ENCODE assay signal across 8 mouse cellular contexts in the genomic region with DNA sequence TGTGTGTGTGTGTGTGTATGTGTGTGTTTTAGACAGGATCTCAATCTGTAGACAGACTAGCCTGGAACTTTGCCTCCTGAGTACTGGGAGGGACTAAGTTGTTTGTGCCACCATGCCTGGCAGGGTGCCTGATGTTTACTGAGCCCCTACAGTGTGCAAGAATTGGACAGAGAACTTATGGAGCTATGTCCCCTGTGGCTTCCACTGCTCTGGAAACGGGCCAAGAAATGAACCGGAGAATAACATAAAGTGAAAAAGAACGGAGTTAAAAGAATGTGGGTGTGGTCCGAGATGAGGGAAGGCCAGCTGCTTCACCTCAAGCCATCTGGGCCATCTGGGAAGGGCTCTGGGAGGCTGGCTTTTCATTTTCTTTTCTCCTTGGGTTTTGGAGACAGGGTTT. TPM values are rescaled to one million over a fixed set of nuclear protein-coding genes. Genes with fewer than 3 reads are reported as not detected.
A peak's percentile ranks its signal among the peaks of the same experiment; 100 is the strongest.
DNase-seq lines count a peak whose midpoint lies in the region; ATAC-seq and TF ChIP-seq lines count a peak whose summit lies in the region.
"Had no signal": no experiment of that assay in that cellular context is flagged by ENCODE, and none has a peak within 500 bp of the region (broad histone marks: within the 10 kb centered on the region; RNA-seq: fewer than 3 reads in every experiment).

No protein-coding gene starts in this region.

- H3K27ac ChIP-seq in layer of hippocampus, adult 2 months: peak overlapping the region; percentile 32; the same call in 1 of the 2 replicates
- H3K27ac ChIP-seq in lung, embryonic 16.5 days (ENCODE audit: low read length): peak overlapping the region; percentile 62
- no peak overlapping the region for H3K27ac ChIP-seq in left cerebral cortex, adult 2 months
- H3K27ac ChIP-seq: liver, embryonic 15.5 days had no signal

- intact Hi-C loops in left cerebral cortex, adult 2 months (cut with DNase I): no loop called here

- H3K4me1 ChIP-seq in lung, embryonic 16.5 days (replicated peaks; ENCODE audit: control insufficient read depth, insufficient read depth, low read length): peaks cover 34% of the 10 kb centered on the region

- H3K27me3 ChIP-seq in lung, embryonic 16.5 days (ENCODE audit: control insufficient read depth, insufficient read depth, low read depth, low read length): no peaks in the 10 kb centered on the region

- no peaks in the 10 kb centered on the region for H3K36me3 ChIP-seq in lung, embryonic 16.5 days (ENCODE audit: control insufficient read depth, insufficient read depth, low read length)

- peak; percentile 64 for ATAC-seq in lung, embryonic 16.5 days (ENCODE audit: low read depth)

- H3K4me2 ChIP-seq in lung, embryonic 16.5 days (ENCODE audit: low read depth, low read length): no peak overlapping the region

- 4% methylated on average over 4 of the region's 4 CpGs for WGBS in lung, embryonic 16.5 days

- DNase-seq in layer of hippocampus, adult 2 months (ENCODE audit: low spot score in 2 of 2): no peak
- no peak for DNase-seq in layer of hippocampus, adult 18-20 months (ENCODE audit: low spot score in 2 of 2)
- peak; percentile 75 for DNase-seq in NIH3T3 (ENCODE audit: low read depth)
- DNase-seq in heart, postnatal 4 days: peak; percentile 58
- DNase-seq in left cerebral cortex, adult 2 months (ENCODE audit: extremely low spot score in 1 of 2, low spot score in 2 of 2): no peak
- DNase-seq in frontal cortex, postnatal 36 days (ENCODE audit: low spot score in 2 of 2): no peak

- H3K4me3 ChIP-seq in layer of hippocampus, adult 2 months: no peak overlapping the region
- H3K4me3 ChIP-seq in lung, embryonic 16.5 days (ENCODE audit: low read length): no peak overlapping the region
- H3K4me3 ChIP-seq in left cerebral cortex, adult 2 months: no peak overlapping the region
- H3K4me3 ChIP-seq: liver, embryonic 15.5 days had no signal

- H3K9ac ChIP-seq in lung, embryonic 16.5 days (ENCODE audit: low read length): no peak overlapping the region
- H3K9ac ChIP-seq: liver, embryonic 15.5 days had no signal

- no peak for TF ChIP-seq CTCF in layer of hippocampus, adult 2 months (conservative IDR thresholded peaks at IDR 0.05)
- no peak for TF ChIP-seq CTCF in left cerebral cortex, adult 2 months (IDR thresholded peaks at IDR 0.05)

- H3K9me3 ChIP-seq in lung, embryonic 16.5 days (ENCODE audit: control insufficient read depth, low read length): no peaks in the 10 kb centered on the region
- H3K9me3 ChIP-seq: liver, embryonic 15.5 days had no signal

RNA-seq across cellular contexts. Expression of a gene that starts 3.8 kb away (rescaled TPM):
- total RNA-seq in layer of hippocampus, adult 2 months (2021): 10 to 100 TPM in 1 of 2 experiments, 1 to 10 TPM in 1; 8.7 to 12.1 TPM
- total RNA-seq in layer of hippocampus, adult 18-20 months (2021): 10 to 100 TPM in 1 of 2 experiments, 1 to 10 TPM in 1; 7.8 to 11.8 TPM
- total RNA-seq in heart, postnatal 4 days (2021): 1 to 10 TPM; 8.7 to 9.3 TPM
- 8.5 and 8.6 TPM in 2 replicates for polyA plus RNA-seq in lung, embryonic 16.5 days (2015; fragmentation: Nextera tagmentation; extraction: Ambion mirVana)
- 1 to 10 TPM; 4.5 to 7.5 TPM for total RNA-seq in left cerebral cortex, adult 2 months (2021)

RNA-seq across cellular contexts. Expression of a gene that starts 11.3 kb away (rescaled TPM):
- total RNA-seq in layer of hippocampus, adult 2 months (2021): 10 to 100 TPM; 62.6 to 66.0 TPM
- 10 to 100 TPM; 55.8 to 56.5 TPM for total RNA-seq in layer of hippocampus, adult 18-20 months (2021)
- total RNA-seq in heart, postnatal 4 days (2021): 10 to 100 TPM; 38.0 to 38.3 TPM
- 48.8 and 50.5 TPM in 2 replicates for polyA plus RNA-seq in lung, embryonic 16.5 days (2015; fragmentation: Nextera tagmentation; extraction: Ambion mirVana)
- total RNA-seq in left cerebral cortex, adult 2 months (2021): 10 to 100 TPM; 60.6 to 61.7 TPM

RNA-seq across cellular contexts. Expression of a gene that starts 38.4 kb away (rescaled TPM):
- under 1 TPM in 1 of 2 experiments, not detected in 1; 0.31 TPM for total RNA-seq in layer of hippocampus, adult 2 months (2021)
- under 1 TPM; 0.33 to 0.69 TPM for total RNA-seq in layer of hippocampus, adult 18-20 months (2021)
- total RNA-seq in heart, postnatal 4 days (2021): not detected
- polyA plus RNA-seq in lung, embryonic 16.5 days (2015; fragmentation: Nextera tagmentation; extraction: Ambion mirVana): 0.26 TPM in 1 of 2 replicates, not detected in the other
- under 1 TPM in 1 of 2 experiments, not detected in 1; 0.61 TPM for total RNA-seq in left cerebral cortex, adult 2 months (2021)

RNA-seq across cellular contexts. Expression of a gene that starts 42.1 kb away (rescaled TPM):
- 1 to 10 TPM; 7.9 to 8.5 TPM for total RNA-seq in layer of hippocampus, adult 2 months (2021)
- total RNA-seq in layer of hippocampus, adult 18-20 months (2021): 1 to 10 TPM; 7.5 to 8.0 TPM
- total RNA-seq in heart, postnatal 4 days (2021): 10 to 100 TPM; 12.2 to 12.4 TPM
- polyA plus RNA-seq in lung, embryonic 16.5 days (2015; fragmentation: Nextera tagmentation; extraction: Ambion mirVana): 7.7 and 8.1 TPM in 2 replicates
- 1 to 10 TPM; 5.3 to 7.4 TPM for total RNA-seq in left cerebral cortex, adult 2 months (2021)

Comparison
In these comparisons a context has a peak if more than half of its experiments do, and no peak if none do; other contexts are left out.
1. DNase-seq: peak in NIH3T3 (single experiment) and heart, postnatal 4 days (single experiment); none in layer of hippocampus, adult 2 months (0 of 2), layer of hippocampus, adult 18-20 months (0 of 2), left cerebral cortex, adult 2 months (0 of 2) and frontal cortex, postnatal 36 days (0 of 2).